Mouse (Mus musculus) liver, adult 2 months (tissue): Measurements from ENCODE around the gene Srms.

Experiments
- CTCF ChIP-seq: fragments of 200-500 bp; IDR thresholded peaks from 2 replicates; pipeline ENCODE4 v1.5.1; 2011; ENCODE audit warnings: low read depth, low read length, control low read depth
- POLR2A ChIP-seq: fragments of 200-500 bp; IDR thresholded peaks from 2 replicates; pipeline ENCODE4 v1.6.1; 2011; ENCODE audit warnings: low read length, control low read depth; ENCODE audit not compliant: insufficient read depth; ENCODE audit errors: extremely low read depth

DNA sequence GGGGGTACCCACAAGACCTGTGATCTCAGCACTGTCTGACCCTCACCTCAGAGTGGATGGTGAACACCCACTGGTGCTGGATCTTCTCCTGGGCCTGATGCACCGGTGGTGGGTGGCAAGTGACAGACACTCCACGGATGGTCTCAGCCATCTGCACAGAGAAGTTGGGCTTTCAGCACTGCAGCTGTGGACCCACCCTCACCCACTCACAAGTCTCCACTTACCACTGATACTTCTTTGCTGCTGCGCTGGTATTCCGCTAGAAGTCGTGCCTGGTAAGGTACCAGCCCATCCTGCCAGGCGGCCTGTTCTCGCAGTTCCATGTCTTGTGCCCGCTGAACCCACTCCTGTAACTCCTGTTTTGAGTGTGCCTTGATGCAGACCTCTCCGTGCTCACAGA is 26.3 kb upstream of the Srms start:
- TF ChIP-seq POLR2A, result no peak
- TF ChIP-seq CTCF, result no peak
